Mouse (Mus musculus) lung, postnatal 0 days (tissue): ENCODE measurements around the gene P4ha2.

Experiments
- CTCF ChIP-seq: IDR thresholded peaks from 2 replicates; pipeline ENCODE4 v1.5.1; 2016; ENCODE audit warnings: antibody characterized with exemption, mild to moderate bottlenecking
- EP300 ChIP-seq: IDR thresholded peaks from 2 replicates; pipeline ENCODE4 v1.6.1; 2016; ENCODE audit warnings: antibody characterized with exemption, mild to moderate bottlenecking, control low read depth

DNA sequence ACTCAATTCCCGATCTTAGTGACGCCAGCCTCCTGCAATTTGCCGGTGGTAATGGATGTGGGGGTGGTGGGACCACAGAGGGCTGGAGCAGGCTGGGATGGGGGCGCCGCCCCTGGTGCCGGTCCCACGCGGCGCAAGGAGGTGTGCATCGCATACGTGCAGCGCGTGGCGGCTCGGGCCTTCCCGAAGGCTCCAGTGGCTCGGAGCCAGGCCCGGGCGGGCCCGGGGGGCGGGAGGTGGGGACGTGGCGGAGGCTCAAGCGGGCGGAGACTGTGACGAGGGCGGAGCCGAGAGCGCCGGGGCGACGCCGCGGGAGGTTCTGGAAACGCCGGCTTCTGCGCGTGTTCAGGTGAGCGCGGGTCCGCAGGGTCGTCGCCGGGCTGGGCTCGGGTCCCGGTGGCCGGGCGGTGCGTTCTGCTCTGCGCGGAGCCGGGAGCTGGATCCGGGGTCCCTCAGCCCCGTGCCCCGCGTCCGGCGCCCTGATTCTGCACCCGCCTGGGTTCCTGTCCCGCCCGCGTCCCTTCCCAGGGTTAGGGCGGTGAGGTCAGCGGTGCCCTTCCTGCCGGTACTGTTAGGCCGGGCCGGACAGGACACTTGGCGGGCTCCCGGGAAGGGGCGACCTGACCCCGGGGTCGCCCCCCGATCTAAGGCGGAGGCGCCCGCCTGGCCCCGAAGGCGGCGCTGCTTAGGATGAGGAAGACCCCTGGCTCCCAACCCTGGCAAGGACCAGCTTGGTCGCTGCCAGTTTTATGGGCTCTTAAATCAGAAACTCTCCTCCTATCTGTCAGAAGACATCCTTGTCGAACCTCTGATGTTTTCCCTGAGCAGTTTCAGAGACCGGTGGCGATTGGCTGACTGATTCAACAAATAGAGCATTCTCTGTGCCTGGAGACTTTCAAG, 1.0 kb downstream of the P4ha2 start:
- TF ChIP-seq CTCF: no peak
- TF ChIP-seq EP300: no peak
